Mouse (Mus musculus): Measurements from ENCODE around the gene Pitpnm2. TPM values are rescaled to one million over a fixed set of nuclear protein-coding genes. Genes with fewer than 3 reads are reported as not detected.

Gene Pitpnm2
- total RNA-seq, 2 experiments from 2014 or later, result 125 to 126 TPM

DNA sequence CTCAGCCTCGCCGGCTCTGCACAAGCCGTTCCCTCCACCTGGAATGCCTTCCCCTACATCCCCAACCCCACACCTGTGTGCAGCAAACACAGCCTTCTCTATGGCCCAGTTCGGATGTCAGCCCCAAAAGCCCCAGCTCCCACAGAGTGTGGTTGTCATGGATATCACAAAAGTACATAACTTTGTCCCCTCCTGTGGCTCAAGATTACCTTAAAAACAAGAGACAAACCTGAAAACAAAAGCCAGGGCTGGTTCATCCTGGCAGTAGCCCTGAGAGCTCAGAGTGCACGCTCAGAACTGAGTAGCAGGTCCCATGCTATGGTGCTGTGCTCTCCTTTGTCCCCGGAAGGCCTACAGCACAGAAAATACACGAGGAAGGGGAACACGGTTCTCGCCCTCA lies 44.3 kb downstream of the Pitpnm2 start:
- DNase-seq (ENCODE audit: low spot score in 2 of 2), result no peak

DNA sequence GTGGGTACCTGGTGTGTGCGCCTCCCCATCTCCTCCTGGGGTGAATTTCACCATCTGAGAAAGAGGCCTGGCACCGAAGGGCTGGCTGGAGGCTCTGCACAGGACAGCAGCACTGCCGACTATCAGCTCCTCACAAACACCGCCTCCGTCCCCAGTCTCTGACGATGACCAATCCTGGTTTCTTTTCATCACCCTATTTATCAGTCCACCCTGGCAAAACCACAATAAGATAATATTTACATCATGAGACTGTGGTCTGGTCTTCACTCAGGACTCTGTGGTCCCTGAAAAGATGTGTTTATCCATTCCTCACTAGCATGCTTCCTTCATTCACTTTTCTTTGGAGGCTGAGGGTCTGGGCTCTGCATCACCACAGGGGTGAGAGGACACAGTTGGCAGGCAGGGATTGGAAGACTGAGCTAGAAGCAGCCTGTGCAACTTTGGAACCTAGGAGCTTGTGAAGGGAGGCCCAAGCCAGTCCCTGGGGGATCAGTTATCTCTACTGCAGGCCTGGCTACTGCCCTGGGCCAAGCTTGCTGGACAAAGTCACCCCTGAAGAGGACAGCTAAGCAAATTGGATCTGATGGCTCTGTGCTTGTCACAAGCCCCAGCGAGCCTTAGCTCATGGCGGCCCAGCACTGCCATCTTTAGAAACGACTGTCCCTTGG lies 45.3 kb downstream of the Pitpnm2 start:
- no peak for DNase-seq (ENCODE audit: low spot score in 2 of 2)

- no peak for DNase-seq (ENCODE audit: low spot score in 2 of 2)
Measured at GRCm38 (mm10) chr5:124203251-124203650, 46.3 kb downstream of the Pitpnm2 start.

GRCm38 (mm10) chr5:124202071-124202470 lies 47.5 kb downstream of the Pitpnm2 start:
- no peak for DNase-seq (ENCODE audit: low spot score in 2 of 2)

GRCm38 (mm10) chr5:124201564-124201963 lies 48.0 kb downstream of the Pitpnm2 start:
- no peak for DNase-seq (ENCODE audit: low spot score in 2 of 2)

DNA sequence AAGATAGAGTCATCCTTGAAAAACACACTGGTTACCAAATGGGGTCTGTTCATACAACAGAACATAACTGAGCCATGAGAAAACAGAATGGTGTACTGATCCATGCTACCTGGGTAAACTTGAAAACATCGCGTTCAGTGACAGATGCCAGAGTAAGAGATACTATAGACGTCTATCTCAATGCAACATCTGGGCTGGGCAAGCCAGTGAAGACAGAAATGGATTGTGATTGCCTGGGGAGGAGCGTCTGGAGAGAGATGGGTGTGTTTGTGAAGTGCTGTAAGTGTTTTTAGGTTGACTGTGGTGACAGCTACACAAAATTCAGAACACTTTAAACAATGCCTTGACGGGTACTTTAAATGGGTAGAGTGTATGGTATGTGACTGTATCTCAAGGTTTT lies 48.7 kb downstream of the Pitpnm2 start:
- no peak for DNase-seq (ENCODE audit: low spot score in 2 of 2)

- DNase-seq (ENCODE audit: low spot score in 2 of 2), result no peak
Measured at GRCm38 (mm10) chr5:124199168-124199567, 50.4 kb downstream of the Pitpnm2 start.

GRCm38 (mm10) chr5:124198473-124198872 lies 51.1 kb downstream of the Pitpnm2 start:
- DNase-seq (ENCODE audit: low spot score in 2 of 2), result no peak

DNA sequence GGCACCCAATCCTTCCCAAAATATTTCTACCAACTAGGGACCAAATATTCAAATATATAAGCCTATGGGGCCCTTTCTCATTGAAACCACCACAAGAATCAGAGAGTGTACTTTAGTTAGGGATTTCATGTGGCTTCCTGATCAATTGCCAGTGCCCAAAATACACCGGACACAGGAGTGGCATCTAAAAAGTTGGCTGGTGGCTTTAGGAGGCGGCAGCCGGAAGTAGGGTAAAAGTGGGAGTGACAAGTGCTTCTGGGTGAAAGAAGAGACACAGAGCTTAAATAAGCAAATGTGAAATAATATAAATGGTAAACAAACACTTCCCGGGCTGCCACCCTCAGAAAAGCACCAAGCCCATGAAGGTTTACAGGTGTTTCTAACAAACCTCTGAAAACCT lies 53.5 kb downstream of the Pitpnm2 start:
- no peak for DNase-seq (ENCODE audit: low spot score in 2 of 2)

GRCm38 (mm10) chr5:124194386-124195084 lies 55.0 kb downstream of the Pitpnm2 start:
- no peak for DNase-seq (ENCODE audit: low spot score in 2 of 2)

DNA sequence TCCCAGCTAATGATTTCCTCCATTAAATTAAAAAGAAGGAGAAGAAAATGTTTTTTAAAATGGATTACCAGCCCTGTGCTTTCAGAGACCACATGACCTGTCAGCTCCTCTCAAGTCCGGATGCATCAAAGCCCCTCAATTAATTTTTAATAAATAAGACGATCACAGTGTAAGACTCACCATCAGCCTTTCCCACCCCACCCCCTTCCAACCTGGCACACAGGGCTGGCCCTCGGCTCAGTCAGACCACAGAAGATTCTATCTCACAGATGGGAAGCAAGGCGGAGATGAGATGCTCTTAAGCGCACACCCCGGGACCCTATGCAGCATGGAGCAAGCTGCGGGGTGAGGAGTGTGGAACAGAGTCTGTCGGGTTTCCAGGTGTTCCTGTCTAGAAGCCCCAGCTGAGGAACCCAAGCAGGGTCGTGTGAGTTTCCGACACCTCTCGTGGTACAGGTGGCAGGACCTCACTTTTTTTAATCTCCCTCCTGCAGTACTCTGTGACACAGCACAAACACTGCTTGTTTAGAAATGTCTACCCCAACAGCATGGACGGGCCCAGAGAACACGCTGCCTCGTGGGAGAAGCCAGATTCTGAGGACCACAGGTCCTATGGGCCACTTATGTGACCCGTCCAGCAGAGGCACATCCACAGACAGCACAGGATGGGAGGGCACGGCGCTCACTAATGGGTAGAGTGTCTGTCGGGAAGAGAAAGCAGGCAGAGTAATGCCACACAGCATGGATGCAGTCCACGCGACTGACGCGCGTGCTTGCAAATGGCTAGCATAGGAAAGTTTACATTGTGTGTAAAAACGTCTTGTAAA lies 56.1 kb downstream of the Pitpnm2 start:
- DNase-seq (ENCODE audit: low spot score in 2 of 2), result no peak

- no peak for DNase-seq (ENCODE audit: low spot score in 2 of 2)
Measured at GRCm38 (mm10) chr5:124192726-124193285, 56.8 kb downstream of the Pitpnm2 start.

- DNase-seq (ENCODE audit: low spot score in 2 of 2), result no peak
Measured at GRCm38 (mm10) chr5:124192251-124192710, 57.3 kb downstream of the Pitpnm2 start.

- no peak for DNase-seq (ENCODE audit: low spot score in 2 of 2)
Measured at GRCm38 (mm10) chr5:124190146-124190870, 59.3 kb downstream of the Pitpnm2 start.

DNA sequence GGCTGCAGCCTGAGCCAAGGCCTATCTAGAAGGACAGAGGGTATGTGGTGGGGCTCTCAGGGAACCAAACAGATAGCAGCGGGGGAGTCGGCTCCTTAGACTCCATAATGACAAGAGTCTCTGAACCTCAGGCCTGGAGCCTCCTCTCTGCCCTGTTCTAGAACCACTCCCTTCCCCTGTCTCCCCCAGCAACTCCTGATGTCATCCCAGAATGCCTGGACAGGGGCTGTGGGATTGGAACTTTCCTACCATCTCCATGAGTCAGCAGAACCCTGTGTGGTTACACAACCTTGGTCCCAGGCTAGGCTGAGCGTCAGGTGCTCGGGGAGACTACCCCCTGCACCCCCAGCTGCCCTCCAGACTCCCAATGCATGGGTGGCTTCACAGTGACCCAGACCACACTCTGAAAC lies 60.0 kb downstream of the Pitpnm2 start:
- no peak for DNase-seq (ENCODE audit: low spot score in 2 of 2)

DNA sequence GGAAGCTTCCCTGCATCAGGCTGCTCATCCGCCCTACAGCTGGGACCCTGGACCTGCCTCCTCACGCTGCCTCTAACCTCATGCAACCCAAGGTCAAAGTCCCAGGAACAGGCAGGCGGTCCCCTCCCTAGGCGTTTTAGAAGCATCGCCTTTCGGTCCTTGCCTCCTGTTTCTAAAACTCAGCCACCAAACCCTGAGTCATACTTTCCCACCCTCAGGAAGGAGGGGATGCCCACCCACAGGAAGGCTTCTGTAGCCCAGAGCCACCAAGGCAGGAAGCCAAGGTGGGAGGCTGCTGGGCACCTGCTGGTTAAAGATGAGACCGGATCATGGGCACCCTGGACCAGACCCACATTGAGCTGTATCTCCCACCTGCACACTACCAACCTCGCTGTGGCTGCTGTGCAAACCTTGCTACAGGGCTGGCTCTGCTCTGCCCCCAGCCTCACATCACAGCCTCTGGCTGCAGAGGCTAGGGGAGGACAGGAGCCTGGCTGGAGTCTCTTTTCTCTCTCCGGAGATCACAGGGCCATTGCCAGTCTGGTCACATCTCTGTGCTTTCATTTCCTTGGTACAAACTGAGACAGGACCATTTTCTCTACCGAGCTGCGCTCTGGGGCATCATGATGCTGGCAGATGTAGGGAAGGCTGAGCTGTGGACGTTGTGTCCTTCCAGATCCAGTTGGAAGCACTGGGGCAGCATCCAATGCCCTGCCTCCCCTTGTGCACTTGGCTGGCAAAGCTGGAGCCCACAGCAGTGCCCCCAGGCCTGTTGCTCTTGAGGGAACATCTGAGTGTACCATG lies 61.9 kb downstream of the Pitpnm2 start:
- DNase-seq (ENCODE audit: low spot score in 2 of 2), result peak; percentile 62 to 70

GRCm38 (mm10) chr5:124186981-124187507 lies 62.5 kb downstream of the Pitpnm2 start:
- DNase-seq (ENCODE audit: low spot score in 2 of 2), result peak; percentile 74 to 80

DNA sequence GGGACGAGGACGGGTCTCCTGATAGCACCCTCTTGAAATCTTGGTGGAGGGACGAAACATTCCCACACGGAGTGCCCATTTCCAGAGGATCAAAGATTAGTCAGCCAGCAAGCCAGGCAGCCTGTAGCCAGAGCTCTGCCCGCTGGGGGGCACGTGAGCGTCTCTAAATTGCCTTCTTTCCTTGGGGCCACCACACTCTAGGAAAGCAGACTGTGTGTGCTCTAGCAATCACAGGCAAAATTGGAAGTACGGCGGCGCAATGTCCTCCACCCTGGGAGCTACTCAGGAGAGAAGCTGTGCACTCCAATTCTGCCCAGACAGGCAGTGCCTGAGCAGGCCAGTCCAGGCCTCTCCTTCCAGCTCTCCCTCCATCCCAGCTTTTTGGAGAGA lies 63.1 kb downstream of the Pitpnm2 start:
- peak; percentile 61 to 64 for DNase-seq (ENCODE audit: low spot score in 2 of 2)

- DNase-seq (ENCODE audit: low spot score in 2 of 2), result no peak
Measured at GRCm38 (mm10) chr5:124185706-124186464, 63.7 kb downstream of the Pitpnm2 start.
